8 mouse cellular contexts compared by ENCODE assay signal in the genomic region with DNA sequence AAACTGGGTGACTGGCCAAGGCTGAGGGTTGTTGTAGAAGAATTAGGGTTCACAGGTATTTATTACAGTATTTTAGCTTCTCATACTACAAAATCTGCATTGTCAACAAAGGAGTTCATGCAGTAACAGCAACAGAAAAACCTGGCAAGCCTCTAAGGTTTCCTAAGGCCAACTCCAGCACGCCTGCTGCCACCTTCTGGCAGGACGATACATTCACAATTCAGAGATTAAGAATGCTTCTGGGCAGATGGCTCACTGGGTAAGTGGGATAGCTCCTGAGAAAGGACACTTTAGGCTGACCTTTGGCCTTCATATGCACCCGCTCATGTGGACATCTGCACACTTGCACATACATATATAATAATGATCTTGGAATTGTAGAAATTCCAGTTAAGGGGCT. TPM values are rescaled to one million over a fixed set of nuclear protein-coding genes. Genes with fewer than 3 reads are reported as not detected.
DNase-seq lines count a peak whose midpoint lies in the region; ATAC-seq lines count a peak whose summit lies in the region.

No protein-coding gene starts in this region.

- no peak overlapping the region for H3K9ac ChIP-seq in forebrain, embryonic 16.5 days (replicated peaks; ENCODE audit: low read depth, low read length)
- no peak overlapping the region for H3K9ac ChIP-seq in embryonic facial prominence, embryonic 11.5 days (replicated peaks; ENCODE audit: low read length)
- no peak overlapping the region for H3K9ac ChIP-seq in liver, embryonic 16.5 days (ENCODE audit: low read depth, low read length)

- H3K9me3 ChIP-seq in forebrain, embryonic 10.5 days, result no peaks in the 10 kb centered on the region
- no peaks in the 10 kb centered on the region for H3K9me3 ChIP-seq in forebrain, embryonic 16.5 days (ENCODE audit: control insufficient read depth, low read length)
- no peaks in the 10 kb centered on the region for H3K9me3 ChIP-seq in embryonic facial prominence, embryonic 11.5 days (replicated peaks; ENCODE audit: control insufficient read depth, low read length)
- H3K9me3 ChIP-seq in liver, embryonic 16.5 days (replicated peaks; ENCODE audit: control insufficient read depth, low read length), result no peaks in the 10 kb centered on the region

- DNase-seq in forebrain, embryonic 10.5 days (ENCODE audit: extremely low spot score, low spot score), result peak; percentile 22
- peak; percentile 49 for DNase-seq in A20 (ENCODE audit: low read depth, low spot score)
- peak; percentile 80 for DNase-seq in adrenal gland, postnatal 14 days
- peak; percentile 68 for DNase-seq in embryonic facial prominence, embryonic 11.5 days (ENCODE audit: low spot score)
- peak; percentile 51 to 52 for DNase-seq in kidney, adult 8-10 months
- DNase-seq in spleen, adult 12 weeks (ENCODE audit: low spot score), result peak; percentile 43

- peaks cover 97% of the 10 kb centered on the region for H3K36me3 ChIP-seq in forebrain, embryonic 10.5 days (replicated peaks)
- H3K36me3 ChIP-seq in forebrain, embryonic 16.5 days (ENCODE audit: control insufficient read depth, insufficient read depth), result peaks cover 28% of the 10 kb centered on the region
- no peaks in the 10 kb centered on the region; the same call in 1 of the 2 replicates for H3K36me3 ChIP-seq in embryonic facial prominence, embryonic 11.5 days (replicated peaks; ENCODE audit: control insufficient read depth, insufficient read depth, low read depth, low read length)
- H3K36me3 ChIP-seq in liver, embryonic 16.5 days (ENCODE audit: control insufficient read depth, insufficient read depth), result peaks cover 31% of the 10 kb centered on the region

- no peak overlapping the region for H3K4me3 ChIP-seq in forebrain, embryonic 10.5 days
- no peak overlapping the region for H3K4me3 ChIP-seq in forebrain, embryonic 16.5 days (replicated peaks; ENCODE audit: low read length)
- no peak overlapping the region for H3K4me3 ChIP-seq in embryonic facial prominence, embryonic 11.5 days (ENCODE audit: low read depth, low read length)
- H3K4me3 ChIP-seq in liver, embryonic 16.5 days (ENCODE audit: low read depth, low read length), result no peak overlapping the region

- H3K27me3 ChIP-seq in forebrain, embryonic 10.5 days (ENCODE audit: poor library complexity, severe bottlenecking), result no peaks in the 10 kb centered on the region
- H3K27me3 ChIP-seq in forebrain, embryonic 16.5 days (replicated peaks; ENCODE audit: control insufficient read depth, insufficient read depth, low read length), result no peaks in the 10 kb centered on the region
- H3K27me3 ChIP-seq in embryonic facial prominence, embryonic 11.5 days (ENCODE audit: control insufficient read depth, insufficient read depth, low read length), result no peaks in the 10 kb centered on the region
- no peaks in the 10 kb centered on the region for H3K27me3 ChIP-seq in liver, embryonic 16.5 days (ENCODE audit: control insufficient read depth, insufficient read depth, low read depth, low read length)

- no peak for ATAC-seq in forebrain, embryonic 16.5 days
- no peak for ATAC-seq in embryonic facial prominence, embryonic 11.5 days (replicated peaks; ENCODE audit: insufficient number of reproducible peaks, low FRiP score, low TSS enrichment, low read depth)
- ATAC-seq in liver, embryonic 16.5 days (ENCODE audit: low read depth), result peak; percentile 41; the same call in 1 of the 2 replicates

- no peak overlapping the region for H3K4me2 ChIP-seq in forebrain, embryonic 16.5 days (ENCODE audit: low read length)
- no peak overlapping the region for H3K4me2 ChIP-seq in embryonic facial prominence, embryonic 11.5 days (ENCODE audit: low read depth, low read length)
- no peak overlapping the region for H3K4me2 ChIP-seq in liver, embryonic 16.5 days (ENCODE audit: low read depth, low read length)

- no peak overlapping the region for H3K27ac ChIP-seq in forebrain, embryonic 10.5 days
- no peak overlapping the region for H3K27ac ChIP-seq in forebrain, embryonic 16.5 days (ENCODE audit: low read length)
- H3K27ac ChIP-seq in embryonic facial prominence, embryonic 11.5 days (replicated peaks; ENCODE audit: low read depth, low read length), result no peak overlapping the region
- H3K27ac ChIP-seq in liver, embryonic 16.5 days (ENCODE audit: low read length), result no peak overlapping the region

- 55% methylated on average over 3 of the region's 3 CpGs for WGBS in forebrain, embryonic 10.5 days
- WGBS in forebrain, embryonic 16.5 days, result 40% methylated on average over 3 of the region's 3 CpGs
- 57% methylated on average over 3 of the region's 3 CpGs for WGBS in embryonic facial prominence, embryonic 11.5 days
- 27% methylated on average over 3 of the region's 3 CpGs for WGBS in liver, embryonic 16.5 days (ENCODE audit: insufficient replicate concordance)

- H3K4me1 ChIP-seq in forebrain, embryonic 10.5 days, result no peaks in the 10 kb centered on the region
- no peaks in the 10 kb centered on the region for H3K4me1 ChIP-seq in forebrain, embryonic 16.5 days (replicated peaks; ENCODE audit: control insufficient read depth, insufficient read depth, low read length)
- H3K4me1 ChIP-seq in embryonic facial prominence, embryonic 11.5 days (ENCODE audit: control insufficient read depth, insufficient read depth, low read length), result no peaks in the 10 kb centered on the region
- peaks cover 4% of the 10 kb centered on the region for H3K4me1 ChIP-seq in liver, embryonic 16.5 days (ENCODE audit: control insufficient read depth, low read depth, low read length)

RNA-seq across cellular contexts. Expression of gene Timm23, which starts 9.3 kb away (rescaled TPM):
- polyA plus RNA-seq in forebrain, embryonic 10.5 days (2016; fragmentation: Nextera tagmentation; extraction: Ambion mirVana), result 356 and 363 TPM in 2 replicates
- polyA plus RNA-seq in forebrain, embryonic 16.5 days (2015; fragmentation: Nextera tagmentation; extraction: Ambion mirVana), result 221 and 229 TPM in 2 replicates
- total RNA-seq in adrenal gland, postnatal 14 days (2021), result 260 and 274 TPM in 2 replicates
- 315 and 318 TPM in 2 replicates for polyA plus RNA-seq in embryonic facial prominence, embryonic 11.5 days (2014; fragmentation: Nextera tagmentation; extraction: Ambion mirVana)
- polyA plus RNA-seq in liver, embryonic 16.5 days (2015; fragmentation: Nextera tagmentation; extraction: Ambion mirVana), result 147 and 154 TPM in 2 replicates

RNA-seq across cellular contexts. Expression of gene Parg, which starts 9.3 kb away (rescaled TPM):
- polyA plus RNA-seq in forebrain, embryonic 10.5 days (2016; fragmentation: Nextera tagmentation; extraction: Ambion mirVana), result 45.2 and 51.9 TPM in 2 replicates
- 40.7 and 44.2 TPM in 2 replicates for polyA plus RNA-seq in forebrain, embryonic 16.5 days (2015; fragmentation: Nextera tagmentation; extraction: Ambion mirVana)
- total RNA-seq in adrenal gland, postnatal 14 days (2021), result 54.4 and 59.0 TPM in 2 replicates
- 74.2 and 81.7 TPM in 2 replicates for polyA plus RNA-seq in embryonic facial prominence, embryonic 11.5 days (2014; fragmentation: Nextera tagmentation; extraction: Ambion mirVana)
- 11.6 and 11.8 TPM in 2 replicates for polyA plus RNA-seq in liver, embryonic 16.5 days (2015; fragmentation: Nextera tagmentation; extraction: Ambion mirVana)

RNA-seq across cellular contexts. Expression of gene Ncoa4, which starts 32.8 kb away (rescaled TPM):
- 69.6 and 82.1 TPM in 2 replicates for polyA plus RNA-seq in forebrain, embryonic 10.5 days (2016; fragmentation: Nextera tagmentation; extraction: Ambion mirVana)
- 115 and 132 TPM in 2 replicates for polyA plus RNA-seq in forebrain, embryonic 16.5 days (2015; fragmentation: Nextera tagmentation; extraction: Ambion mirVana)
- total RNA-seq in adrenal gland, postnatal 14 days (2021), result 175 and 198 TPM in 2 replicates
- 89.3 and 92.7 TPM in 2 replicates for polyA plus RNA-seq in embryonic facial prominence, embryonic 11.5 days (2014; fragmentation: Nextera tagmentation; extraction: Ambion mirVana)
- polyA plus RNA-seq in liver, embryonic 16.5 days (2015; fragmentation: Nextera tagmentation; extraction: Ambion mirVana), result 355 and 363 TPM in 2 replicates

RNA-seq across cellular contexts. Expression of gene Msmb, which starts 50.6 kb away (rescaled TPM):
- not detected in 2 replicates for polyA plus RNA-seq in forebrain, embryonic 10.5 days (2016; fragmentation: Nextera tagmentation; extraction: Ambion mirVana)
- polyA plus RNA-seq in forebrain, embryonic 16.5 days (2015; fragmentation: Nextera tagmentation; extraction: Ambion mirVana), result not detected in 2 replicates
- not detected in 2 replicates for total RNA-seq in adrenal gland, postnatal 14 days (2021)
- not detected in 2 replicates for polyA plus RNA-seq in embryonic facial prominence, embryonic 11.5 days (2014; fragmentation: Nextera tagmentation; extraction: Ambion mirVana)
- 0.49 TPM in 1 of 2 replicates, not detected in the other for polyA plus RNA-seq in liver, embryonic 16.5 days (2015; fragmentation: Nextera tagmentation; extraction: Ambion mirVana)

Comparison
In these comparisons a context has a peak if more than half of its experiments do, and no peak if none do; other contexts are left out.
1. DNase-seq: peak in every context shown above with its lines; median percentile 80 in adrenal gland, postnatal 14 days; 68 in embryonic facial prominence, embryonic 11.5 days; 52 in kidney, adult 8-10 months; 49 in A20; 43 in spleen, adult 12 weeks; 22 in forebrain, embryonic 10.5 days.